Mouse (Mus musculus): ENCODE results near the gene AY074887. TPM values are rescaled to one million over a fixed set of nuclear protein-coding genes. Genes with fewer than 3 reads are reported as not detected.

The AY074887 gene
- polyA plus RNA-seq (2015; fragmentation: Nextera tagmentation; extraction: Ambion mirVana) = 0.86 and 1.2 TPM in 2 replicates

DNA sequence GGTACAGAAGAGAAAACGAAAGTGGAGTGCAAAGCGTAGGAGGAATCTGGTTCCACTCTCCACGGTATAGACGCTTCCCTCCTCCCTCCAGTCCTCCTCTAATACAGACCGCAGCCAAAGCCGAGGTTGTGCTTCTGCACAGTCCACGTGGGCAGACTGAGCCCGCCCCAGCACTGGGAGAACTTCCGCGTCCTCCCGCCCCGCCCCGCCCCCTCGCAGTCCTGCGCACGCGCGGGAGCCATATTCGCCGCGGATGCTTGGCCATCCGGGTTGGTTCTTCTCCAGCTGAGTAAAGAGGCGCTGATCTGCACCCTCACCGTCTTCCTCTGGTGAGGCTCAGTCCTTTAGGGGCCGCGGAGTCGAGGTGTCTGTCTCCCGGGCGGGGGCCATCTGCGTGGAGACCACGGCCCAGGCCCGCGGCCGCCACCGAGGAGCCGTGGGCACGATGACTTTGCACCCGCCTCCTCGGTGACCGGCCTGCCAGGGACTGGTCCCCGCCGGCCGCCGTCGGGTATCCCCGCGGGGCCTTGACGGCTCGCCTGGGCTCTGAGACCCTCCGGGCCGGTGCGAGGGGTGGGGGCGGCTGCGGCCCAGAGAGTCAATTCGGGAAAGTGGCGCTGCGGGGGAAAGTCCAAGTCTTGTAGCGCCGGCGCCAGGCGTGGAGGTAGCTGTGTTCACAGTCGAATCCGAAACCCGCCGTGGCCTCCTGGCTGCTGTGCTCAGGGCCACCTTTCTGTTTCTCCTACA, at the start of gene AY074887, which contains the start of gene Psma4:
Gene AY074887, minus strand, starts transcription at position 424 of the 747 bp plus-strand sequence.
Gene Psma4, plus strand, starts transcription at position 216 of the 747 bp plus-strand sequence.
- under 1% methylated on average over 64 of the region's 65 CpGs for WGBS
- Histone ChIP-seq H3K36me3 (ENCODE audit: control insufficient read depth, insufficient read depth) (peaks cover 5% of the 10 kb centered on the region), H3K9ac (replicated peaks; ENCODE audit: low read depth, low read length) (peak within 1 kb of the TSS; percentile 93), H3K27ac (ENCODE audit: low read length) (peak within 1 kb of the TSS; percentile 92), H3K9me3 (ENCODE audit: control insufficient read depth, low read length) (no peaks in the 10 kb centered on the region), H3K4me1 (replicated peaks; ENCODE audit: control insufficient read depth, insufficient read depth, low read length) (peaks cover 21% of the 10 kb centered on the region), H3K4me2 (ENCODE audit: low read length) (peak within 1 kb of the TSS; percentile 75), H3K27me3 (replicated peaks; ENCODE audit: control insufficient read depth, insufficient read depth, low read length) (no peaks in the 10 kb centered on the region), H3K4me3 (replicated peaks; ENCODE audit: low read length) (peak within 1 kb of the TSS; percentile 96)
- peak; percentile 100 for ATAC-seq

DNA sequence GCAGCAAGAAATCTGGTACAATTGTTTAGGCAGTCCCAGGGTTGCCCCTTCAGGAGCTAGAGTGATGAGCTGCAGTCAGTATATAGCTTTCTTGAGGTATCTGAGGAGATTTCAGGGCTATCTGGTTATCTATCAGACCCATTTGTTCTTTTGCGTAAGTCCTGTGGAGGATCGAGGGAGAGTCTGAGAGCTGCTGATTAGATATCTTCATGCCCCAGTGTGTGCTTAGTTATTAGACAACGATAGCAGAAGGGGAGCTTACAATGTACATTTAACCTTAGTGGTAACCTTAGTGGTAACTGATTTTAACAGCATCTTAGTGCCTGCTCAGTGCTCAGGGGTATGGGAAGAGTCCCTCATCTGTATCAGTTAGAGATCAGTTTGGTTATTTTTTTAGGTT, 44.8 kb upstream of the AY074887 start:
- Histone ChIP-seq H3K4me1 (replicated peaks; ENCODE audit: control insufficient read depth, insufficient read depth, low read length) (no peaks in the 10 kb centered on the region), H3K9ac (replicated peaks; ENCODE audit: low read depth, low read length) (no peak overlapping the region), H3K4me2 (ENCODE audit: low read length) (no peak overlapping the region), H3K27ac (ENCODE audit: low read length) (no peak overlapping the region), H3K27me3 (replicated peaks; ENCODE audit: control insufficient read depth, insufficient read depth, low read length) (no peaks in the 10 kb centered on the region), H3K9me3 (ENCODE audit: control insufficient read depth, low read length) (no peaks in the 10 kb centered on the region), H3K4me3 (replicated peaks; ENCODE audit: low read length) (no peak overlapping the region), H3K36me3 (ENCODE audit: control insufficient read depth, insufficient read depth) (no peaks in the 10 kb centered on the region)
- ATAC-seq = no peak
- 90% methylated on average over 3 of the region's 3 CpGs for WGBS

DNA sequence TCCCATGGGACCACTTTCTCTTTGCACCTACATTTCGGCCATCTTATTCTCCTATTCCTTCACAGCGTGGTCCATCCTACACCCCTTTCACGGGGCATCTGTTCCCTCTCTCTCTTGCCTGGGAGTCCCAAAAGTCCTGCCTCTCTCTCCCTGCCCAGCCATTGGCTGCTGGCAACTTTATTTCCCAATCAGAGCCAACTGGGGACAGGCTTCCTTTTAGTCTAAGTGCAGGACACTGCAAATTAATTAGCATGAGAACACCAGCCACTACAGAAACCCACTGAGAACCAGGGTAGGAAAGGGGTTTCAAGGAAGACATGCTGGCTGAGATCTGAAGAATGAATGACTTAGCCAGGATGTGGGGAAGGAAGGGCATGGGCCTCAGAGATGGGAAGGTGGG, 43.6 kb upstream of the AY074887 start:
- H3K27ac ChIP-seq (ENCODE audit: low read length) = no peak overlapping the region

DNA sequence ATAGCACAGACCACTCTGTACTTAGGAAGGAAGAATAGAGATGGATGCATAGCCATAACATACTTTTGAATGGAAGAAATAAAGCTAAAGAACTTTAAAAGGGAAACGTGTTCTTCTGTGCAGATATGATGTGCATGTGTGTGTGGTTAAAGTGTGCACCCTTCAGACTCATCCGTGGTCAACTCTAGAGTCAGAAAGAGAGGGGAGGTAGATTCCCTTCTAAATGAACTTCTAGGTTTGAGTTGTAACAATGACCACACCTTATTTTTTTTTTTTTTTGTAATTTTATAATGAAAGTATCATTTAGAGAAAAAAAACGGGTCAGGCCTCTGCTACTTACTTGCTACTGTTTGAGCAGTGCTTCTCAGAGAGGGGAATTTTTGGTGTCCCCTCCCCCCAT, 39.6 kb upstream of the AY074887 start:
- ATAC-seq = no peak

More for the DNA sequence above, 43.6 kb upstream of the AY074887 start:
- WGBS = 40% methylated on average over 3 of the region's 3 CpGs
- Histone ChIP-seq H3K4me3 (replicated peaks; ENCODE audit: low read length) (no peak overlapping the region), H3K9ac (replicated peaks; ENCODE audit: low read depth, low read length) (no peak overlapping the region), H3K27me3 (replicated peaks; ENCODE audit: control insufficient read depth, insufficient read depth, low read length) (no peaks in the 10 kb centered on the region), H3K4me1 (replicated peaks; ENCODE audit: control insufficient read depth, insufficient read depth, low read length) (no peaks in the 10 kb centered on the region), H3K4me2 (ENCODE audit: low read length) (no peak overlapping the region), H3K36me3 (ENCODE audit: control insufficient read depth, insufficient read depth) (no peaks in the 10 kb centered on the region), H3K9me3 (ENCODE audit: control insufficient read depth, low read length) (no peaks in the 10 kb centered on the region)
- ATAC-seq = no peak

DNA sequence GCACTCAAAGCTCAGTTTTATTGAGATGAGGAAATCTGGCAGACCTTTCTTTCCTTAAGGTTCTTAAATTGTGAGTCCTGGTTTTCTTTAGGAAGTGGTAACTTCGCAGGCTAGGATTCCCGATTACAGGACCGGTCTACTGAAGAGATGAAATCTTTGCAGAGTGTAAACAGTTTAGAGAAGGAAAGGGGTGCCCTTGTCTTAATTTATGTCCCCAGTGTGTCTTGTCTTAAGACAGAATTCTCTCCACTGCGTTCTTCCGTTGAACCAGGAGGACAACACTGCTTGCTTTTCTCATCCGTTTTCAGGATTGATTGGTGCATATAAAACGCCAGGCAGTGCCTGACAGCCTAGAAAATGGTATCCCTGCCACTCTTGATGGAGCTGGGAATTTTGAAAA, 31.6 kb upstream of the AY074887 start:
- no peak overlapping the region for H3K27ac ChIP-seq (ENCODE audit: low read length)
- H3K27me3 ChIP-seq (replicated peaks; ENCODE audit: control insufficient read depth, insufficient read depth, low read length) = peaks cover 19% of the 10 kb centered on the region
- H3K4me1 ChIP-seq (replicated peaks; ENCODE audit: control insufficient read depth, insufficient read depth, low read length) = peaks cover 10% of the 10 kb centered on the region
- no peaks in the 10 kb centered on the region for H3K36me3 ChIP-seq (ENCODE audit: control insufficient read depth, insufficient read depth)
- no peak overlapping the region for H3K9ac ChIP-seq (replicated peaks; ENCODE audit: low read depth, low read length)
- 9% methylated on average over 7 of the region's 7 CpGs for WGBS
- ATAC-seq = no peak
- H3K4me3 ChIP-seq (replicated peaks; ENCODE audit: low read length) = peak overlapping the region; percentile 67; the same call in 1 of the 2 replicates
- H3K4me2 ChIP-seq (ENCODE audit: low read length) = peak overlapping the region; percentile 90
- H3K9me3 ChIP-seq (ENCODE audit: control insufficient read depth, low read length) = no peaks in the 10 kb centered on the region

More for the DNA sequence above, 39.6 kb upstream of the AY074887 start:
- H3K4me1 ChIP-seq (replicated peaks; ENCODE audit: control insufficient read depth, insufficient read depth, low read length) = no peaks in the 10 kb centered on the region
- H3K36me3 ChIP-seq (ENCODE audit: control insufficient read depth, insufficient read depth) = no peaks in the 10 kb centered on the region
- H3K9me3 ChIP-seq (ENCODE audit: control insufficient read depth, low read length) = no peaks in the 10 kb centered on the region
- H3K27ac ChIP-seq (ENCODE audit: low read length) = no peak overlapping the region
- WGBS = 81% methylated on average over 3 of the region's 3 CpGs
- no peak overlapping the region for H3K9ac ChIP-seq (replicated peaks; ENCODE audit: low read depth, low read length)
- H3K4me3 ChIP-seq (replicated peaks; ENCODE audit: low read length) = no peak overlapping the region
- H3K27me3 ChIP-seq (replicated peaks; ENCODE audit: control insufficient read depth, insufficient read depth, low read length) = no peaks in the 10 kb centered on the region
- H3K4me2 ChIP-seq (ENCODE audit: low read length) = no peak overlapping the region

DNA sequence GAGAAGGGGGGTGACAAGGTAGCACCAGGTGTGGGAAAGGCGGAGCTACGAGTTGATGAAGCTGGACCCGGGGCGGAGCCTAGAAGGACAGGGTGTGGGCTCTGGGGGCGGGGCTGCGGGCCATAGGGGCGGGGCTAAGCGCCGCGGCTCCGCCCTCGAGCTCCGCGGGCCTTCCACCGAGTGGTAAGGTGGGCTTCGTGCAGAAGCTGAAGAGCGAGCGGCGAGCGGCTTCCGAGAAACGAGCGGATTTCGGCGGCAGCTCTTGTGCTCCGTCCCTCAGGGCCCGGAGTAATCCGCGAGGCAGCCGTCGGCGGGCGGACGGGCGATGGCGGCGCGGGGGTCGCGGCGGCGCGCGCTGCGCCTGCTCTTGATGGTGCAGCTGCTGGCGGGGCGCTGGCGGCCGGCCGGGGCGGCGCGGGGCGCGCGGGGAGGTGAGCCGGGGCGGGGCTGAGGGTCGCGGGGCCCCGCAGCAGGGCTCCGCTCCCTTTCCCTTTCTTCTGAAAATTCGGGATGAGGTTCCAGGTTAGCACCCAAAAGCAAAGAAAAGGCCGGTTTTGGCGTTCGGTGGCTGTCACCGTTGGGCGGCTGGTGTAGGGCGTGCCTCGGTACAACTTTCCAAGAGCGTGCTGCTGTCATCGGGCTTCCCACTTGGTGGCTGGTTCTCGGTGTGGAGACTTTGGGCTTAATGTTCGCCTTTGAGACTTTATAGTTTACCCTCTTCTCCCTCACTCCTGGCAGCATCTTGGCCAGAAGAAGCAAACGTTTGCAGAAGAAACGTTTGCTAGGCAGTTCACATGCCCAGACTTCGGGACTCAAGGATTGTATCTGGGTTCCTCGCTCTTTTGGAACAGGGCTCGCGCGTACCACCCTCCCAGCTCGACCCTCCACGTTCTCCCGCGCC, 30.7 kb upstream of the AY074887 start:
- peak overlapping the region; percentile 90 for H3K4me2 ChIP-seq (ENCODE audit: low read length)
- H3K27me3 ChIP-seq (replicated peaks; ENCODE audit: control insufficient read depth, insufficient read depth, low read length) = peaks cover 19% of the 10 kb centered on the region
- peaks cover 10% of the 10 kb centered on the region for H3K4me1 ChIP-seq (replicated peaks; ENCODE audit: control insufficient read depth, insufficient read depth, low read length)
- no peaks in the 10 kb centered on the region for H3K9me3 ChIP-seq (ENCODE audit: control insufficient read depth, low read length)
- peak overlapping the region; percentile 62 for H3K9ac ChIP-seq (replicated peaks; ENCODE audit: low read depth, low read length)
- no peak overlapping the region for H3K27ac ChIP-seq (ENCODE audit: low read length)
- peak overlapping the region; percentile 67 for H3K4me3 ChIP-seq (replicated peaks; ENCODE audit: low read length)
- under 1% methylated on average over 58 of the region's 85 CpGs for WGBS
- ATAC-seq = peak; percentile 90
- no peaks in the 10 kb centered on the region for H3K36me3 ChIP-seq (ENCODE audit: control insufficient read depth, insufficient read depth)

DNA sequence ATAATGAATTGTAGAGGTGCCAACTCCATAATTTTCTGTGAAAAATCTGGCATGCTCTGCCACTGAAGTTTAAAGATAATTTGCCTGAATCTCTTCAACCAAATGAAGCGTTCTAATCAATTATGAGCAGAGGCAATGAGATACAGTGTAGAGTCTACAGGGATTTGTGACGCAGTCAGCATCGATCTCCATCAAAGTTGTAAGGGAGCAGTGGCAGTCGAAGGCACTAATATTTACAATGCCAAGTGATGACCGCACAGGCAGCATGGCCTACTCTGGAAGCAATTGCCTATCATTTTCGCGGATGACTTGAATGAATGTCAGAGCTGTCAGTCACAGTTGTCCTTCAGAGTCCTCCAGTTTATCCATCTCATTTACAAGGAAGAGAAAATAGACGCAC, 29.9 kb upstream of the AY074887 start, which contains the start of gene Chrna5:
Gene Chrna5, plus strand, starts transcription at position 207 of the 400 bp plus-strand sequence.
- no peak for ATAC-seq

DNA sequence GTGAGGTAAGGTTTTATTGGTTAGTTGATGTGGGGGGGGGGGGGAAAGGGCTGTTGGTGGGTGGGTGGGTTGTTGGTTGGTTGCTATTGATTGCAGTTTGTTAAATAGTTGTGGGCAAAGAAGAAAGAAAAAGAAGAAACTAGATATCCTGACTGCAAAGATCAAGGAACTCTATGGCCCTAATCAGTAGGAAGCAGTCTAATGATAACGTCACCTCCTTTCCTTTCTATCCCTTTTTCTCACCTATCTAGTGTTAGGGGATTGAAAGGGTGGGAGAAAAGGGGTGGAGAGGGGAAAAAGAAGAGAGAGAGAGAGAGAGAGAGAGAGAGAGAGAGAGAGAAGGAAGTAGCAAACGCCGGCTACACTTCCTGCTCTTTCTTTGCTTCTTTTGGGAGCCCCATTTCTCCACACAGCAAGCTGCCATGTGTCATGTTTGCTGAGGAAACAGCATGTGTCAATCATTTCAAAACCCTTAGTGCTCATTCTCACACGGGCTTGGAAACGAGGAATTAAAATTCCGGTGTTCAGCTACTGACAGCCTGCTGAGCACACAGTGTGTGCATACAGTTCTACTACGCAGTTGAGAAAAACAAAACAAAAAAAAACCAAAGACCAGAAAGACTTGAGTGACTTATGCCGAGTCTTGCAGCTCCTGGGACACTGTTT, 19.3 kb upstream of the AY074887 start:
- Histone ChIP-seq H3K4me3 (replicated peaks; ENCODE audit: low read length) (no peak overlapping the region), H3K4me2 (ENCODE audit: low read length) (no peak overlapping the region), H3K36me3 (ENCODE audit: control insufficient read depth, insufficient read depth) (no peaks in the 10 kb centered on the region), H3K27ac (ENCODE audit: low read length) (no peak overlapping the region), H3K9me3 (ENCODE audit: control insufficient read depth, low read length) (no peaks in the 10 kb centered on the region), H3K27me3 (replicated peaks; ENCODE audit: control insufficient read depth, insufficient read depth, low read length) (no peaks in the 10 kb centered on the region), H3K9ac (replicated peaks; ENCODE audit: low read depth, low read length) (no peak overlapping the region), H3K4me1 (replicated peaks; ENCODE audit: control insufficient read depth, insufficient read depth, low read length) (no peaks in the 10 kb centered on the region)
- ATAC-seq = no peak
- WGBS = 54% methylated on average over 8 of the region's 8 CpGs

More for the DNA sequence above, 29.9 kb upstream of the AY074887 start, which contains the start of gene Chrna5:
- H3K9ac ChIP-seq (replicated peaks; ENCODE audit: low read depth, low read length) = peak within 1 kb of the TSS; percentile 62
- H3K27ac ChIP-seq (ENCODE audit: low read length) = no peak within 1 kb of the TSS
- peaks cover 10% of the 10 kb centered on the region for H3K4me1 ChIP-seq (replicated peaks; ENCODE audit: control insufficient read depth, insufficient read depth, low read length)
- H3K36me3 ChIP-seq (ENCODE audit: control insufficient read depth, insufficient read depth) = no peaks in the 10 kb centered on the region
- peak within 1 kb of the TSS; percentile 90 for H3K4me2 ChIP-seq (ENCODE audit: low read length)
- peak within 1 kb of the TSS; percentile 67 for H3K4me3 ChIP-seq (replicated peaks; ENCODE audit: low read length)
- no peaks in the 10 kb centered on the region for H3K9me3 ChIP-seq (ENCODE audit: control insufficient read depth, low read length)
- 62% methylated on average over 8 of the region's 8 CpGs for WGBS
- H3K27me3 ChIP-seq (replicated peaks; ENCODE audit: control insufficient read depth, insufficient read depth, low read length) = peaks cover 19% of the 10 kb centered on the region

All from forebrain, embryonic 16.5 days (tissue).